ENCODE assay signal across 24 mouse cellular contexts in genomic region chr5:55135293-55135947, GRCm38 (mm10).
DNase-seq lines count a peak whose midpoint lies in the region; ATAC-seq and TF ChIP-seq lines count a peak whose summit lies in the region.
"Had no signal": no experiment of that assay in that cellular context is flagged by ENCODE, and none has a peak within 500 bp of the region (broad histone marks: within the 10 kb centered on the region; RNA-seq: fewer than 3 reads in every experiment).

No protein-coding gene starts in this region.

- no peaks in the 10 kb centered on the region for H3K9me3 ChIP-seq in hindbrain, embryonic 15.5 days
- no peaks in the 10 kb centered on the region for H3K9me3 ChIP-seq in hindbrain, embryonic 13.5 days
- H3K9me3 ChIP-seq in forebrain, embryonic 15.5 days = no peaks in the 10 kb centered on the region
- no peaks in the 10 kb centered on the region for H3K9me3 ChIP-seq in hindbrain, postnatal 0 days (ENCODE audit: low read length)
- H3K9me3 ChIP-seq in neural tube, embryonic 13.5 days = no peaks in the 10 kb centered on the region
- H3K9me3 ChIP-seq: embryonic facial prominence, embryonic 10.5 days; heart, embryonic 15.5 days; kidney, embryonic 15.5 days; limb, embryonic 10.5 days had no signal

- ATAC-seq in hindbrain, embryonic 15.5 days (ENCODE audit: low FRiP score, low read depth) = peak; percentile 73
- ATAC-seq in hindbrain, embryonic 13.5 days (ENCODE audit: low FRiP score) = no peak
- ATAC-seq in forebrain, embryonic 15.5 days (replicated peaks) = peak; percentile 73; the same call in 1 of the 2 replicates
- ATAC-seq in hindbrain, postnatal 0 days = no peak
- ATAC-seq in neural tube, embryonic 13.5 days (ENCODE audit: low read depth) = peak; percentile 53; the same call in 1 of the 2 replicates
- ATAC-seq: intestine, postnatal 0 days; liver, postnatal 0 days; Patski had no signal

- H3K4me1 ChIP-seq in hindbrain, embryonic 15.5 days (replicated peaks) = no peaks in the 10 kb centered on the region
- H3K4me1 ChIP-seq in hindbrain, embryonic 13.5 days (replicated peaks) = 0 out of 2 replicates have a peak, but pooled peaks cover 6% of the 10 kb centered on the region
- 0 out of 2 replicates have a peak, but pooled peaks cover 6% of the 10 kb centered on the region for H3K4me1 ChIP-seq in forebrain, embryonic 15.5 days
- H3K4me1 ChIP-seq in hindbrain, postnatal 0 days (ENCODE audit: insufficient read depth, low read length) = no peaks in the 10 kb centered on the region
- H3K4me1 ChIP-seq in neural tube, embryonic 13.5 days (replicated peaks) = peaks cover 6% of the 10 kb centered on the region; the same call in 1 of the 2 replicates
- H3K4me1 ChIP-seq in heart, adult 2 months (ENCODE audit: control insufficient read depth, insufficient read depth, low read length) = no peaks in the 10 kb centered on the region
- H3K4me1 ChIP-seq: embryonic facial prominence, embryonic 10.5 days; heart, embryonic 15.5 days; kidney, embryonic 15.5 days; limb, embryonic 10.5 days had no signal

- intact Hi-C loops in heart, adult 2 months (cut with DNase I) = no loop called here

- no peak for TF ChIP-seq POLR2A in heart, adult 2 months (IDR thresholded peaks at IDR 0.05; ENCODE audit: insufficient read depth, low read depth, low read length)

- no peaks in the 10 kb centered on the region for H3K36me3 ChIP-seq in hindbrain, embryonic 15.5 days
- H3K36me3 ChIP-seq in hindbrain, embryonic 13.5 days = no peaks in the 10 kb centered on the region
- no peaks in the 10 kb centered on the region for H3K36me3 ChIP-seq in forebrain, embryonic 15.5 days
- H3K36me3 ChIP-seq in hindbrain, postnatal 0 days (ENCODE audit: insufficient read depth, low read length) = no peaks in the 10 kb centered on the region
- no peaks in the 10 kb centered on the region for H3K36me3 ChIP-seq in neural tube, embryonic 13.5 days
- H3K36me3 ChIP-seq in heart, adult 2 months (ENCODE audit: control insufficient read depth, insufficient read depth, low read length) = no peaks in the 10 kb centered on the region
- H3K36me3 ChIP-seq: embryonic facial prominence, embryonic 10.5 days; heart, embryonic 15.5 days; kidney, embryonic 15.5 days; limb, embryonic 10.5 days had no signal

- no peak overlapping the region for H3K4me3 ChIP-seq in hindbrain, embryonic 15.5 days
- H3K4me3 ChIP-seq in hindbrain, embryonic 13.5 days = no peak overlapping the region
- no peak overlapping the region for H3K4me3 ChIP-seq in forebrain, embryonic 15.5 days
- H3K4me3 ChIP-seq in hindbrain, postnatal 0 days (ENCODE audit: low read length) = no peak overlapping the region
- no peak overlapping the region for H3K4me3 ChIP-seq in neural tube, embryonic 13.5 days
- H3K4me3 ChIP-seq in heart, adult 2 months = no peak overlapping the region
- H3K4me3 ChIP-seq: embryonic facial prominence, embryonic 10.5 days; heart, embryonic 15.5 days; kidney, embryonic 15.5 days; left cerebral cortex, adult 2 months; limb, embryonic 10.5 days had no signal

- H3K79me2 ChIP-seq in heart, adult 2 months (replicated peaks; ENCODE audit: control insufficient read depth, insufficient read depth, low read length) = no peaks in the 10 kb centered on the region

- peak; percentile 23 for DNase-seq in hindbrain, postnatal 0 days (ENCODE audit: low spot score)
- no peak for DNase-seq in heart, adult 2 months
- no peak for DNase-seq in frontal cortex, postnatal 10 days (ENCODE audit: low spot score in 2 of 2)
- DNase-seq: adrenal gland, postnatal 25 days; cerebellum, adult 18-20 months; gastrocnemius, postnatal 14 days; heart, adult 18-20 months; kidney, postnatal 4 days; layer of hippocampus, adult 9-11 months; liver, postnatal 0 days; lung, postnatal 14 days; right cerebral cortex, postnatal 25 days; thymus, postnatal 4 days had no signal

- 0 out of 2 replicates have a peak overlapping the region, but pooled peaks have one; percentile 0 for H3K27ac ChIP-seq in hindbrain, embryonic 15.5 days (replicated peaks)
- no peak overlapping the region for H3K27ac ChIP-seq in hindbrain, embryonic 13.5 days
- H3K27ac ChIP-seq in forebrain, embryonic 15.5 days (replicated peaks) = no peak overlapping the region
- no peak overlapping the region for H3K27ac ChIP-seq in hindbrain, postnatal 0 days
- no peak overlapping the region for H3K27ac ChIP-seq in neural tube, embryonic 13.5 days (replicated peaks)
- no peak overlapping the region for H3K27ac ChIP-seq in heart, adult 2 months
- H3K27ac ChIP-seq: embryonic facial prominence, embryonic 10.5 days; heart, embryonic 15.5 days; kidney, embryonic 15.5 days; left cerebral cortex, adult 2 months; limb, embryonic 10.5 days had no signal

- 47% methylated on average over 9 of the region's 9 CpGs for WGBS in hindbrain, embryonic 15.5 days
- WGBS in hindbrain, embryonic 13.5 days = 61% methylated on average over 9 of the region's 9 CpGs
- 32% methylated on average over 9 of the region's 9 CpGs for WGBS in forebrain, embryonic 15.5 days
- WGBS in hindbrain, postnatal 0 days = 53% methylated on average over 9 of the region's 9 CpGs
- WGBS in neural tube, embryonic 13.5 days = 61% methylated on average over 9 of the region's 9 CpGs
- WGBS in heart, adult 2 months = 73% methylated on average over 9 of the region's 9 CpGs

- no peak overlapping the region for H3K9ac ChIP-seq in hindbrain, embryonic 15.5 days
- no peak overlapping the region for H3K9ac ChIP-seq in hindbrain, embryonic 13.5 days
- H3K9ac ChIP-seq in forebrain, embryonic 15.5 days (replicated peaks) = no peak overlapping the region
- H3K9ac ChIP-seq in hindbrain, postnatal 0 days (replicated peaks; ENCODE audit: low read length) = no peak overlapping the region
- H3K9ac ChIP-seq in neural tube, embryonic 13.5 days = no peak overlapping the region
- H3K9ac ChIP-seq in heart, adult 2 months (ENCODE audit: low read depth, low read length) = no peak overlapping the region
- H3K9ac ChIP-seq: heart, embryonic 15.5 days; kidney, embryonic 15.5 days; liver, postnatal 0 days had no signal

- no peaks in the 10 kb centered on the region for H3K27me3 ChIP-seq in hindbrain, embryonic 15.5 days
- no peaks in the 10 kb centered on the region for H3K27me3 ChIP-seq in hindbrain, embryonic 13.5 days
- no peaks in the 10 kb centered on the region for H3K27me3 ChIP-seq in forebrain, embryonic 15.5 days
- H3K27me3 ChIP-seq in hindbrain, postnatal 0 days (ENCODE audit: insufficient read depth, low read length) = no peaks in the 10 kb centered on the region
- no peaks in the 10 kb centered on the region for H3K27me3 ChIP-seq in neural tube, embryonic 13.5 days
- H3K27me3 ChIP-seq in heart, adult 2 months (ENCODE audit: control insufficient read depth, insufficient read depth, low read length) = no peaks in the 10 kb centered on the region
- H3K27me3 ChIP-seq: heart, embryonic 15.5 days; kidney, embryonic 15.5 days; Patski had no signal

- no peak for TF ChIP-seq CTCF in hindbrain, postnatal 0 days (IDR thresholded peaks at IDR 0.05; ENCODE audit: low read depth)
- TF ChIP-seq CTCF in heart, adult 2 months (IDR thresholded peaks at IDR 0.05) = no peak

- no peak for TF ChIP-seq EP300 in heart, adult 2 months (IDR thresholded peaks at IDR 0.05; ENCODE audit: insufficient read depth, low read depth, low read length)

- H3K4me2 ChIP-seq in hindbrain, embryonic 15.5 days = no peak overlapping the region
- H3K4me2 ChIP-seq in hindbrain, embryonic 13.5 days = no peak overlapping the region
- H3K4me2 ChIP-seq in forebrain, embryonic 15.5 days (replicated peaks) = no peak overlapping the region
- no peak overlapping the region for H3K4me2 ChIP-seq in hindbrain, postnatal 0 days (ENCODE audit: low read depth, low read length)
- H3K4me2 ChIP-seq in neural tube, embryonic 13.5 days = no peak overlapping the region
- H3K4me2 ChIP-seq: heart, embryonic 15.5 days; kidney, embryonic 15.5 days had no signal

Comparison
In these comparisons a context has a peak if more than half of its experiments do, and no peak if none do; other contexts are left out.
1. ATAC-seq: peak in hindbrain, embryonic 15.5 days (single experiment), forebrain, embryonic 15.5 days (single experiment) and neural tube, embryonic 13.5 days (single experiment); none in hindbrain, embryonic 13.5 days (single experiment) and hindbrain, postnatal 0 days (single experiment).